Mouse (Mus musculus): ENCODE data around the gene Gm11232. TPM values are rescaled to one million over a fixed set of nuclear protein-coding genes. Genes with fewer than 3 reads are reported as not detected.

Gene Gm11232
- polyA plus RNA-seq (2012; rRNA removed) = not detected in 2 replicates

- TF ChIP-seq CTCF (IDR thresholded peaks at IDR 0.05; ENCODE audit: control insufficient read depth, insufficient read depth, insufficient replicate concordance, low read depth, low read length) (no peak), POLR2A (IDR thresholded peaks at IDR 0.05; ENCODE audit: control insufficient read depth, low read depth, low read length) (no peak)
- Histone ChIP-seq H3K4me1 (ENCODE audit: control insufficient read depth, insufficient read depth, low read length) (no peaks in the 10 kb centered on the region), H3K27me3 (ENCODE audit: control insufficient read depth, insufficient read depth, low read length) (no peaks in the 10 kb centered on the region), H3K27ac (ENCODE audit: control insufficient read depth, insufficient read depth, low read depth, low read length) (no peak within 1 kb of the TSS), H3K36me3 (ENCODE audit: control insufficient read depth, insufficient read depth, low read length) (no peaks in the 10 kb centered on the region), H3K4me3 (ENCODE audit: control insufficient read depth, low read depth, low read length) (no peak within 1 kb of the TSS)
These were observed at the start of gene Gm11232 for GRCm38 (mm10) chr4:71757865-71758264. Gm11232 (minus strand) TSS chr4:71757965.

- H3K4me1 ChIP-seq (ENCODE audit: control insufficient read depth, insufficient read depth, low read length) = no peaks in the 10 kb centered on the region
- TF ChIP-seq CTCF (IDR thresholded peaks at IDR 0.05; ENCODE audit: control insufficient read depth, insufficient read depth, insufficient replicate concordance, low read depth, low read length) = no peak
- no peak for TF ChIP-seq POLR2A (IDR thresholded peaks at IDR 0.05; ENCODE audit: control insufficient read depth, low read depth, low read length)
- no peak overlapping the region for H3K27ac ChIP-seq (ENCODE audit: control insufficient read depth, insufficient read depth, low read depth, low read length)
- no peaks in the 10 kb centered on the region for H3K27me3 ChIP-seq (ENCODE audit: control insufficient read depth, insufficient read depth, low read length)
- no peaks in the 10 kb centered on the region for H3K36me3 ChIP-seq (ENCODE audit: control insufficient read depth, insufficient read depth, low read length)
- no peak overlapping the region for H3K4me3 ChIP-seq (ENCODE audit: control insufficient read depth, low read depth, low read length)
These were observed 48.3 kb upstream of the Gm11232 start for GRCm38 (mm10) chr4:71805977-71806534.

GRCm38 (mm10) chr4:71765529-71765928 is 7.8 kb upstream of the Gm11232 start:
- H3K4me3 ChIP-seq (ENCODE audit: control insufficient read depth, low read depth, low read length) = no peak overlapping the region
- H3K36me3 ChIP-seq (ENCODE audit: control insufficient read depth, insufficient read depth, low read length) = no peaks in the 10 kb centered on the region
- no peaks in the 10 kb centered on the region for H3K4me1 ChIP-seq (ENCODE audit: control insufficient read depth, insufficient read depth, low read length)
- H3K27me3 ChIP-seq (ENCODE audit: control insufficient read depth, insufficient read depth, low read length) = no peaks in the 10 kb centered on the region
- H3K27ac ChIP-seq (ENCODE audit: control insufficient read depth, insufficient read depth, low read depth, low read length) = no peak overlapping the region
- TF ChIP-seq CTCF (IDR thresholded peaks at IDR 0.05; ENCODE audit: control insufficient read depth, insufficient read depth, insufficient replicate concordance, low read depth, low read length) (no peak), POLR2A (IDR thresholded peaks at IDR 0.05; ENCODE audit: control insufficient read depth, low read depth, low read length) (no peak)

- H3K4me1 ChIP-seq (ENCODE audit: control insufficient read depth, insufficient read depth, low read length) = no peaks in the 10 kb centered on the region
- no peaks in the 10 kb centered on the region for H3K27me3 ChIP-seq (ENCODE audit: control insufficient read depth, insufficient read depth, low read length)
- no peak overlapping the region for H3K27ac ChIP-seq (ENCODE audit: control insufficient read depth, insufficient read depth, low read depth, low read length)
- no peak overlapping the region for H3K4me3 ChIP-seq (ENCODE audit: control insufficient read depth, low read depth, low read length)
- no peaks in the 10 kb centered on the region for H3K36me3 ChIP-seq (ENCODE audit: control insufficient read depth, insufficient read depth, low read length)
- TF ChIP-seq POLR2A (IDR thresholded peaks at IDR 0.05; ENCODE audit: control insufficient read depth, low read depth, low read length) (no peak), CTCF (IDR thresholded peaks at IDR 0.05; ENCODE audit: control insufficient read depth, insufficient read depth, insufficient replicate concordance, low read depth, low read length) (no peak)
These were observed 7.3 kb upstream of the Gm11232 start for GRCm38 (mm10) chr4:71765071-71765470.

- no peak overlapping the region for H3K27ac ChIP-seq (ENCODE audit: control insufficient read depth, insufficient read depth, low read depth, low read length)
These were observed 1.1 kb downstream of the Gm11232 start for GRCm38 (mm10) chr4:71756441-71757221.

GRCm38 (mm10) chr4:71745741-71746140 is 12.0 kb downstream of the Gm11232 start:
- no peaks in the 10 kb centered on the region for H3K36me3 ChIP-seq (ENCODE audit: control insufficient read depth, insufficient read depth, low read length)
- TF ChIP-seq CTCF (IDR thresholded peaks at IDR 0.05; ENCODE audit: control insufficient read depth, insufficient read depth, insufficient replicate concordance, low read depth, low read length) = no peak
- TF ChIP-seq POLR2A (IDR thresholded peaks at IDR 0.05; ENCODE audit: control insufficient read depth, low read depth, low read length) = no peak
- H3K27ac ChIP-seq (ENCODE audit: control insufficient read depth, insufficient read depth, low read depth, low read length) = no peak overlapping the region

More at GRCm38 (mm10) chr4:71756441-71757221, 1.1 kb downstream of the Gm11232 start:
- no peaks in the 10 kb centered on the region for H3K36me3 ChIP-seq (ENCODE audit: control insufficient read depth, insufficient read depth, low read length)
- TF ChIP-seq POLR2A (IDR thresholded peaks at IDR 0.05; ENCODE audit: control insufficient read depth, low read depth, low read length) (no peak), CTCF (IDR thresholded peaks at IDR 0.05; ENCODE audit: control insufficient read depth, insufficient read depth, insufficient replicate concordance, low read depth, low read length) (no peak)
- no peaks in the 10 kb centered on the region for H3K4me1 ChIP-seq (ENCODE audit: control insufficient read depth, insufficient read depth, low read length)
- no peak overlapping the region for H3K4me3 ChIP-seq (ENCODE audit: control insufficient read depth, low read depth, low read length)
- no peaks in the 10 kb centered on the region for H3K27me3 ChIP-seq (ENCODE audit: control insufficient read depth, insufficient read depth, low read length)

GRCm38 (mm10) chr4:71736529-71736928 is 21.2 kb downstream of the Gm11232 start:
- Histone ChIP-seq H3K4me1 (ENCODE audit: control insufficient read depth, insufficient read depth, low read length) (no peaks in the 10 kb centered on the region), H3K4me3 (ENCODE audit: control insufficient read depth, low read depth, low read length) (no peak overlapping the region)
- no peak for TF ChIP-seq POLR2A (IDR thresholded peaks at IDR 0.05; ENCODE audit: control insufficient read depth, low read depth, low read length)
- TF ChIP-seq CTCF (IDR thresholded peaks at IDR 0.05; ENCODE audit: control insufficient read depth, insufficient read depth, insufficient replicate concordance, low read depth, low read length) = no peak

More at GRCm38 (mm10) chr4:71745741-71746140, 12.0 kb downstream of the Gm11232 start:
- no peak overlapping the region for H3K4me3 ChIP-seq (ENCODE audit: control insufficient read depth, low read depth, low read length)
- H3K4me1 ChIP-seq (ENCODE audit: control insufficient read depth, insufficient read depth, low read length) = no peaks in the 10 kb centered on the region
- H3K27me3 ChIP-seq (ENCODE audit: control insufficient read depth, insufficient read depth, low read length) = no peaks in the 10 kb centered on the region

More at GRCm38 (mm10) chr4:71736529-71736928, 21.2 kb downstream of the Gm11232 start:
- no peaks in the 10 kb centered on the region for H3K36me3 ChIP-seq (ENCODE audit: control insufficient read depth, insufficient read depth, low read length)
- no peaks in the 10 kb centered on the region for H3K27me3 ChIP-seq (ENCODE audit: control insufficient read depth, insufficient read depth, low read length)
- no peak overlapping the region for H3K27ac ChIP-seq (ENCODE audit: control insufficient read depth, insufficient read depth, low read depth, low read length)
